Comparison of ENCODE assay signal across 1 mouse cellular context in the genomic region with DNA sequence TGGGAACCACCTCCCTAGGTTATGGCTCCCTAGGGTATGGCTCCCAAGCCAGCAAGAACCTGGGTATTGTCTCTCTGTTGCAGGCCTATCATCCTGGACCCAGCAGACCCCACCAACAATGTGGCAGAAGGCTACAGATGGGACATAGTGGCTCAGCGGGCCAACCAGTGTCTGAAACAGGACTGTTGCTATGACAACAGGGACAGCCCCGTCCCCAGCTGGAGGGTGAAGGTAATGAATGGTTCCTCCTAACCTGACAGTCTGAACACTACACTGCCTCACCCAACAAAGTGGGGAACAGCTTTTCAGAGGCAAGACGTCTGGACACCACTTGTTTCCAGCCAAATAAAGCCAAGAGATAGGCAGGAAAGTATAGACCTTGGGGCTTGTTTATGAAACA.
TF ChIP-seq lines count a peak whose summit lies in the region.

No protein-coding gene starts in this region.

TF ChIP-seq in CH12.LX, 34 proteins besides CTCF, POLR2A, EP300 and RAD21:
- TF ChIP-seq ZKSCAN1 (IDR thresholded peaks at IDR 0.05; ENCODE audit: borderline replicate concordance, low read depth, low read length) (no peak), TCF12 (IDR thresholded peaks at IDR 0.05; ENCODE audit: low read depth, low read length) (no peak), MAX (IDR thresholded peaks at IDR 0.05; ENCODE audit: low read length) (no peak), KAT2A (IDR thresholded peaks at IDR 0.05; ENCODE audit: insufficient replicate concordance, low read length) (no peak), NELFE (IDR thresholded peaks at IDR 0.05; ENCODE audit: low read depth, low read length) (no peak), USF1 (IDR thresholded peaks at IDR 0.05; ENCODE audit: low read depth, low read length) (no peak), HCFC1 (IDR thresholded peaks at IDR 0.05; ENCODE audit: low read depth, low read length) (no peak), E2F4 (IDR thresholded peaks at IDR 0.05; ENCODE audit: insufficient replicate concordance, low read depth, low read length) (no peak), RCOR1 (conservative IDR thresholded peaks at IDR 0.05; ENCODE audit: low read depth, low read length) (no peak), TBP (conservative IDR thresholded peaks at IDR 0.05; ENCODE audit: low read depth, low read length) (no peak), JUND (conservative IDR thresholded peaks at IDR 0.05; ENCODE audit: low read depth, low read length) (no peak), SMC3 (IDR thresholded peaks at IDR 0.05; ENCODE audit: low read depth, low read length) (no peak)
